Mouse (Mus musculus): ENCODE results near the gene Cntnap2.

DNA sequence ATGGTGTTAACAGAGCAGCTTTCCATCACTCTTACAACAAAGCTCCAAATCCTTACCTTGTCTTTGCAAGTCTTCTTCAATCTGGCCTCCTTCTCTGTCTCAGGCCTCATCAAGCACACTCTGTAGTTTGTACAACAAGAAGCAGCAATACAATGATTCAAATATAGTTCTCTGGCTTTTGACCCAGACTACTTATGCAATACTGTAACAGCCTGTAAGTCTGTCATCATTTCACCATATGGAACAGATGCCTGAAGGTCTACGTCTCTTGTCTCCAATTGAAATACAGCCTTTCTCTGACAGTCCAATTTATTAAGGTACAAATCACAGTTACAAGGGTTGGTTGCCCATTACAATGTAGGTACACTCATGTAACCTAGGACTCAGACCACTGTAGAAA, 1453.7 kb downstream of the Cntnap2 start:
- TF ChIP-seq POLR2A (IDR thresholded peaks at IDR 0.05; ENCODE audit: insufficient read depth, low read depth, low read length) (no peak), CTCF (IDR thresholded peaks at IDR 0.05) (no peak), EP300 (IDR thresholded peaks at IDR 0.05; ENCODE audit: insufficient read depth, low read depth, low read length) (no peak)

Data from heart, adult 2 months (tissue).